Mouse (Mus musculus) ovary, postnatal 36 days (tissue): ENCODE results near the gene Defb26.

ENCODE experiments used
- DNase-seq: peaks from one replicate; pipeline ENCODE4 v3.0.0; 2022; ENCODE audit warnings: low spot score, mixed read lengths

Defb26 gene

DNA sequence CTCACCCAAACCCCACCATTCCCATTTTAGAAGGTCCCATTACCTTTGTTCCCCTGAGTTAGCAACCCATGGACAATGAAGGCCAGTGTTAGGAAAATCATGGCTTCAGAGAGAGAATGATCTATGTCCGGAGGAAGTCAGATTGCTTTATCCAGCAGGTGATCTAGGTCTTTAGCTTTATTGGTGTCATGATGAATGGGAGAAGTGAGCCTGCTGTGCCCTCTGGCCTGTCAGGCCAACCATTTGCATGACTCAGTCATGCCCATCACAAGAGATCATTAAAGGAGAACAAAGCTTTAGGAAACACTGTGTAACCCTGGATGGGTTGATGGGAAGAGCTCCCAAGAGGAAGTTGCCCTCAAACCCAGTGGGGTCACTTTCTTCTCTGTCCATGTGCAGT is at the start of gene Defb26:
Defb26 (minus strand) TSS at position 101 of the 400 bp plus-strand sequence.
- no peak for DNase-seq

DNA sequence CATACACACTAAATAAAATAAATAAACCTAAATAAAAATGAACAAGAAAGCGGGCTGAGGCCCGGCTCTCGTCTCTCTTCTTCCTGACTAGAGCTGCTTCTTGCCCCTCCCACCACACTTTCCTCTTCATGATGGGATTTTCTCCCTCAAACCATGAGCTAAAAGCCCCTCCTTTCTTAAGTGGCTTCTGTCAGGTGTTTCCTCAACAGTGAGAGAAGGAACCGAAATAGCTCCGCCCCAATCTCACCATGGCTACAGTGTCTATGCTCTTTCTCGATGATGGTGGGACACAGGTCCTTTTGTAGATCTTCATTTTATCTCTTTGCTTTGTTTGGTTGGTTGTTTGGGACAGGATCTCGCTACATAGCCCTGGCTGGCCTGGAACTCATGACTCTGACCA is 45.2 kb upstream of the Defb26 start:
- DNase-seq: no peak

DNA sequence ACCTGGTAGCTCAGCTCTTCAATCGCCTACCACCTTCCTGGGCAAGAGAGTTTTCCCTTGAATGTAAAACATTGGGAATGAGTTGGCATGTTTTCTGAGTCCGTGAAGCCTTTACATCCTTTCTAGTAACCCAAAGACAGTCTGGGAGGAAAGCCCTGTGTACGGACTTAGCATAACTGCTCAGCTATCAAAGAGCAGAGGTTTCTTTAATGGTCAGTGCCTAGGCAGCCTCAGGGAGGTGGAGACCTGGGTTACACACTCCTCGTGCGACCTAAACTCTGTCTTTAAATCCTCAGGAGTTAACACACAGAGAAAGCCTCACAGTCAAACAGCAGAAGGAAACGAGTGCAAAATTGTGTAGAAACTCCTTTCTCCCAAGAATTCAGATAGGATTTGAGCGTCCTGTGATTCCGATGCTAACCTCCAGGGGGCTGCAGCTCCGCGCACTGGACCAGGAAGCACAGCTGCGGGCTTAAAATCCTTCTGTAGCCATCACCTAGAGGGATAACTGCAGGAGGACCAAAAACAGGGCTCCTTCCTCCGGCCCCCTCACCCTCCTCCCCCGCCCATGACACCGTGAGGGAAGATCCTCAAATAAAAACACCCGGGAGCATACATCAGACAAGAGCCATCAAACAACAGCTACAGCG is 42.4 kb upstream of the Defb26 start:
- DNase-seq: peak; percentile 60

DNA sequence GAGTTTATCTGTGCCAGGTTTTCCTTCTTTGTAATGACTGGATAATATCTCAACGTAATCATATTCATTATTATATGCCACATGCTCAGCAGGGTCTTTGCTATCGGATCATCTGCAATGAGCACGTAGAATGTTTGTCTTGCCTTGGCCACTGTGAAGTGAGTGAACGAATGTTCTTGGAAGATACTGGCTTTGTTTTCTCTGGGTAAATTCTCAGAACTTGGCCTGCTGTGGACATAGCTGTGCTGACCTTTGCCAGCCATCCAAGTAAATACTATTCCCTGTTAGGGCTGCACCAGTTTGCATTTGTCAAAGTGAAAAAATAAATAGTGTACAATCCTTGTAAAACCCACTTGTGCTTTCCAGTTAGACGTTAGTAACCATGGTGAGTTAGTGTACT is 36.6 kb upstream of the Defb26 start:
- no peak for DNase-seq

DNA sequence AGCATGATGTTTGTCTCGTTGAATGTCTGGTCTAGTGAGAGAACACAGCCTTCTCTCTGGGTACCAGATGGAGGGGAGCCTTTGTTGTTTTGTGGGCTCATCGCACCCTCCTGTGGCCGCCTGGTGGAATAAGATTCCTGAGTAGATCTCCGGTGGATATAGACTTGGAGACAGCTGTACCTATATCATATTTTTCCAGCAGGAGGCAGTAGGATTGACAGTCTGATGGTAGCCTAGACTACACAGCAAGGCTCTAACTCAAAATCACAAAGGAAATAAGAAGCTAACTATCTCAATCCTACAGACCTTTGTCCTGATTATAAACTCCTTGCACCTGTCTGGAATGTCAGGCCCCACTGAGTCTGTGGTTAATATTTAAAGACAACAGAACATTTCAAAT is 33.2 kb upstream of the Defb26 start:
- peak; percentile 67 for DNase-seq

DNA sequence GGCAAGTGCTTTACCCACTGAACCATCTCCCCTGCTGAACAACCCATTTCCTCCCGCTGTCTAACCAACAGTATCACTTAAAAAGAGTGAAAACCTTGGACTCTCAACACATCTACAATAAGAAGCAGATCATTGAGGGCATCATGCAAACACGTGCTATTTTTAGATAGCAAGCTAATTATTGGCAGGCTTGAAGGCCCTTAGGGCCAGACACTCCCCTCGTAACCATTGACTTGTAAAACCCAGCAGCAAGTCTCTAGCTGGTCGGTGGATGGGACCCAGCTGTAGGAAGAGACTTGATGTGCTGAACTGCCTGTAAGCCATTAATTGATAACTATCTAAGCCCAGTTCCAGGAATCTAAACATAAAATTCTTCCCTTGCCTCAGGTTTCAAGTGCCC is 32.0 kb upstream of the Defb26 start:
- no peak for DNase-seq

DNA sequence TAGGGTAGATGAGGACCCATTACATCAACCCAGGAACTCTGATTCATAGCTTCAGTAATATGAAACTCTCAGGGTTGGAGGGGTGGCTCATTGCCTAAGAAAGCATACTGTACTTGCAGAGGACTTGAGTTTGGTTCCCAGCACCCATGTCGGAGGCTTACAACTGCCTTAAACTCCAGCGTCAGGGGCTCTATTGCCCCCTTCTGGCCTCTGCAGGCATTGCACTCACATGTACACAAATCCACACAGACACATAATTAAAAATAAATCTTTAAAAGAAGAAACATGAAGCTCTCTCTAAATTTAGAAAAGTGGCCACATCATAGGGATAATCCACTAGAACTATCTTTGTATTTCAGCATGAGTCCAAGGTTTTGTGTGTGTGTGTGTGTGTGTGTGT is 31.4 kb upstream of the Defb26 start:
- DNase-seq: no peak

DNA sequence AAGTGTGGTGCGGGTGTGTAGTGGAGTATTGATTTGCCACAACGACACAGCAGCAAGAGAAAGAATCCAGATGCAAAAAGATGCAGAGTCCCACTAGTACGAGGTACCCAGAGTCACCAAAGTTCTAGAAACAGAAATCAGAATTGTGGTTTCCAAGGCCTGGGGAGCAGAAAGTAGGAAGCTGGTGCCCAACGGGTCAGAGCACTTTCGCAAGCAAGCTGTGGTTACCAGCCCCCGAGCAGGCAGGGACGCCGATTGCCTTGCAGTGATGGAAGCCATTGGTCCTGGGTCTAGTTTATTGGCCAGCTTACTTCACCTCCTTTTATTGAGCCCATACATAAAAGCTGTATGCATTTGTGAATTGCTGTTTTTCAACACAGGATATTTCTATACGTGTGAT is 30.5 kb upstream of the Defb26 start:
- DNase-seq: no peak

DNA sequence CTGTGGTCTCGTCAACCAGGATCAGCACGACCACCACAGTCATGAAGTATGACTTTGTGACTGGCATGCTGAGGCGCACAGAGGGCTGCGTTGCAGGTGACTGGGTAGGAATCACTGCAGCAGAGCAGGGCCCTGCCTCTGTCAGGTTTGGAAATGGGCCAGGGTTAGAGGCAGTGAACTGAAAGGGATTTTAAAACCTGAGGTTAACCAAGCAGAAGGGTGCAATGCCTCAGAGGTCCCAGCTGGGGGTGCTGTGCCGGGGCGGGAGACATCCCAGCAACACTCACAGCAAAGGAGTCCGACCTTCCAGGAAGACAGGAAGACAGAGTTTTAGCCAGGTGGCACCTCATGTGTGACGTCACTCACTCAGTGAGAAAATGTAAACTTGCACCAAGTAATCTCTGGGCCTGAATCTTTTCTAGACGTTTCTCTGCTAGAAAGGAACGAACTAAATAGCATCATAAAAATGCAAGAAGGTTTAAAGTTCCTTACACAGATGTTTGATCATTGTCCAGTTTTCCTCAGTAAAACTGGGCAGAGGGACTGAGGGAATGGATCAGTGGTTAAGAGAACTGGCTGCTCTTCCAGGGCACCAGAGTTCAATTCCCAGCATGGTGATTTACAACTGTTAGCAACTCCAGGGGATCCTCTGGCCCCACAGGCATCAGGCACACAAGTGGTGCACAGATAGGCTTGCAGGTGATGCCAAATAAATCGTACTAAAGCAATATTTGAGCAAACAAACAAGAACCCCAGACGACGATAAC is 28.6 kb upstream of the Defb26 start, which contains the start of gene Defb29:
Defb29 (minus strand) TSS at position 155 of the 767 bp plus-strand sequence.
- DNase-seq: no peak

DNA sequence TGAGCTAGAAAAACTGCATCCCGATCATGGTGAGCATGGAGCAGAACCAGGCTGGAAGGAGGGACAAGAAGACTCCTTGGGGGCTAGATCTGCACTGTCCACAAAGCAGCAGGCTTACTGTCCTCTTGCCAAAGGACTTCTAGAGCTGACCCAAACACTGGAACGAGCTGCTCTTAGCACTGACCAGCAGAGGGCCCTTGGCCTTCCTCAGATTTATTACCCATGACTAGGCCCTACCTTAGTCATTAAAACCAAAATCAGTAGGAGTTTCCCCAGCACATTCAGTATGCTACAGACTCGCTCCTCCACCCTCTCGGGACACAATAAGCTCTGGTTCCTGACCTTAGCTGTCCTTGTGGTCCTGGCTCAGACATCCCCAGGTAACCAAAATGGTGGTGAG is 6.5 kb upstream of the Defb26 start, which contains the start of gene Defb28:
Defb28 (plus strand) TSS at position 275 of the 400 bp plus-strand sequence.
- DNase-seq: no peak

DNA sequence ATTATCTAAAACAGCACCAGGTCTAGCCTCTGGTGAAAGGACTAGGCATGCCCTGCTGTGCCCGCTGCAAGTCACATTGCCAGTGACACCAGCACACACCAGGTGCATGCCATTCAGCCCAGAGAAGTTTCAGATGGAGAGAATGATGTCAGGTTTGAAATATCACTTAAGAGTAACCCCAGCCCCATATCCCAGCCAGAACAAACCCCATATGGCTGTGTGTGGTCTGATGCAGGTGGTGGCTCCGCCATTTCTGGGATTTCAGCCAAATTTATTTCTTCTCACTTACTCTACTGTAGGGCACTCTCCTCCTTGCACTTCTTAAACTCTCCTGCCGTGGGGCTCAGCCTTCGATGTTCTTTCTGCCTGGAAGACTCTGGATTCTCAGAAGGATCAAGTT is 4.6 kb upstream of the Defb26 start:
- no peak for DNase-seq

DNA sequence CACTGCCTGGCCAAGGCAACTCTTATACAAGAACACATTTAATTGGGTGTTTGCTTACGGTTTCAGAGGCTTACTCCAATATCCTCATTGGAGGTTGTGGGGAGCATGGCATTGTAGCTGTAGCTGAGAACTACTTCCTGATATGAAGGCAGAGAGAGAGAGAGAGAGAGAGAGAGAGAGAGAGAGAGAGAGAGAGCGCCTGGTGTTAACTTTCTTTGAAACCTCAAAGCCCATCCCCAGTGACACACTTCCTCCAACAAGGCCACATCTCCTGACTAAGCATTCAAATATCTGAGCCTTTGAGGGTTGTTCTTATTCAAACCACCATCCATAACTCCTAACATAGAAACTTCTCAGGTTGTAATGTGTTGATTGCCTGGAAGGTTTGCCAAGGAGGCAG is 7.5 kb downstream of the Defb26 start:
- no peak for DNase-seq

DNA sequence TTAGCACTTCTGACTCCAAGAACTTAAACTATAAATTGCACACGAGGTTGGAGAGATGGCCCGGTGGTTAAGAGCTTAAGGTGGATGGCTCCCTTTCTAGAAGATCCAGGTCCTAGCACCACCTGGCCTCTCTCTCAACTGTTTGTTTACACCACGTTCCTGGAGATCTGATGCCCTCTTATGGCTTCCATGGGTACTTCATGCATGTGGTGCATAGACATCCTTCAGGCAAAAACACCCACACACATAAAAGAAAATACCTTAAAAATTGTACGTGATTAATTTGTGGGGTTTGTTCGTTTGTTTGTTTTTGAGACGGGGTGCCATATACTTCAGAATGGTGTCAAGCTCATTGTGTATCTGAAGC is 10.6 kb downstream of the Defb26 start:
- no peak for DNase-seq

DNA sequence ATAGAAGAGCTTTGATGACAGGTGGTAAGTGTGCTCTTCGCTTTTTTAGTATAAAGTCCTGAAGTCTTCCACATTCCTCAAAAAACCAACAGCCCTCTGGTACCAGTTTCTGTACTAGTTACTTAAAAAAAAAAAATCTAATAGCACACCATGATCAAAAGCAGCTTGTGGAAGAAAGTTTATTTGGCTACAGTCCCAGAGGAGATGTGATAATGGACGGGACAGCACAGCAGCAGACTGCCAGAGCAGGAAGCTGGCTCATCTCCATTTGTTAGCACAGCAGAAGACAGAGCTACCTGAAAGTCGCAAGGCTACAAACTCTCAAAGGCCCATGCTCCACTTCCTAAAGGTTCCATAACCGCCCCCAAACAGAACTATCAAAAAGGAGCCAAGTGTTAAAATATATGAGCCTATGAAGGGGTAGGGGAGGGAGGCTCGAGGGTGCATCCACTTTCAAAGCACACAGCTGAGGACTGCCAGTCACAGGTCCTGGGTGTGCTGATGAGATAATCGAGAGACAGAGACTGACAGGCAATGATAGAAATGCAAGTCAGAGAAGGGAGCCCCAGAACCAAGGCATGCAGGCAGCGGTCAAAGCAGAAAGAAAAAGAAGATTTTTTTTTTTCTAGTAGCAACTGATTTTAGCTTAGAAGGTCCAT is 11.2 kb downstream of the Defb26 start:
- no peak for DNase-seq

DNA sequence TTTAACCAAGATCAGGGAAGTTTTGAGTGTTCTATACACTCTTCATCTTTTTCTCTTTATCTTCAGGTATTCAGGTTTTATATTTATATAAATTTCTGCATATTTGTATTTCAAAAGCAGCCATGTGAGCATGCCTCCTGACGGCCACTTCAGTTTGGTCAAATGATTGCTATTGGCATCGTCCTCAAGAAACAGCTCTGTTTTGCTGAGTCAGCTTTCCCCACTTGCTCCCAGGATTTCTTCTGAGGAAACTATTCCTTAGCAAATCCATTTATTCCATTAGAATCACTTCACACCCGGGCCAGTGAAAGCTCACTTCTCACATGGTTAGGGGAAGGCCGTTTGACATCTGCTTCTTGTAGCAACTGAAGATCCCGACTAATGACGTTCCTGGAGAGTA is 13.5 kb downstream of the Defb26 start:
- DNase-seq: no peak

DNA sequence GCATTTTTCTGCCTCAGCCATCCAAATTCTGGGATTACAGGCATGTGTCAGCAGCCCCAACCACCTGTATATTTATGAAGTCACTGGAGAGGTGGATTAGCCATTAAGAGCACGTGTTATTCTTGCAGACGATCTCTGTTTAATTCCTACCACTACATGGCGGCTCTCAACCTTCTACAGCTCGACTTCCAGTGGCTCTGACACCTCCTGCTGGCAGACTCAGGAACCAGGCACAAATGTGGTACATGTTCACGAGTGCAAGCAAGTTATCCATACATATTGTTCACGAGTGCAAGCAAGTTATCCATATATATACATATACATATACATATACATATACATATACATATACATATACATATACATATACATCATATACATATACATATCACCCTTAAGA is 18.3 kb downstream of the Defb26 start:
- no peak for DNase-seq

DNA sequence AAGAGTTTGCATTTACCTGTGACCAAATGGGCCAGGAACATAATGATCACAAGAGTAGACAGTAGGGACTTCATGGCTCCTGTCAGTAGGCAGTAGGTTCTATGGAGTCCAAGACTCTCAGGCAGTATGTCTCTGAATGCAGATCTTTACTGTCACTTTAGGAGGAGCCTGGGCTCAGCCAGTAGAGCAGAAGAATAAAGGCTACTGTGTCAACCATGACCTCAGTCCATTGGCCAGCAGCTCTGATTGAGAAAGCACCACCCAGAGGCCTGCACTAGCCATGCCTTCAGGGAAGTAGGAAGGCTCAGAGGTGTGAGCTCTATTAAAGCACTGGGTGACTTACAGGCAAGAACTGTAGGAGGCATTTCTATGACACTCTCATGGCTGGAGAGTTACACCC is 21.5 kb downstream of the Defb26 start, which contains the start of gene Defb22:
Defb22 (minus strand) TSS at position 101 of the 400 bp plus-strand sequence.
- DNase-seq: no peak

DNA sequence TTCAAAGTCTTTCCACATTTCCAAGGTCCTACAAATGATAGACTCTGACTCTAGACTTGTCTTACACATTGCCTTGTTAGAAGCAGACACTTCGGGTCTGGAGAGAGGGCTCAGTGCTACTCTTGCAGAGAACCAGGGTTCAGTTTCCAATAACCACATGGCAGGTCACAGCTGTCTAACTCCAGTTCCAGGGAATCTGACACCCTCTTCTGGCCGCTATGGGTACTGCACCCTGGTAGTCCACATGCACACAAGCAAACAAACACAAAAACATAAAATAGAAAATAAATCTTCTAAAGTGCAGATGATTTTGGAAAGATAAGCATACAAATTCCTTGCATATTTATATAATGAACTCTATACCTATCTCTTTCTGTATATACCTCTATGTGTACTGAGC is 24.5 kb downstream of the Defb26 start:
- no peak for DNase-seq

DNA sequence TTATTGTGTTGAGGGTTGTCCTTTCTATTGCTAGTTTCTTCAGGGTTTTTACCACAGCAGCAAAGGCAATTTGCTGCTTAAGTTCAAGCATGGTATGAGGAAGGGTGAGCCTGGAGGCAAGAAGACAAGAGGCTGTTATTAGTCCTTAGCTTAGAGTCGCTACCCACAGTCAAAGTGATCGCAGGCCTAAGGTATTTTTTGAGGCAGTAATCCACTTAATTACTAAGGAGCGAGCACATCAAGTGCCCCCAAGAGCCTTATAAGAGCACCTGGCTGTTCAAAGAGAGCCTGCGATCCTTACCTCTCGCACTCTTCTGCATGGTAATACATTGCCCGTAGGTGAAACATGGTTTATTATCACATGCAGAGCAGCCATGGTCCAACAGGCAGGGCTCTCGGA is 29.8 kb downstream of the Defb26 start:
- no peak for DNase-seq

DNA sequence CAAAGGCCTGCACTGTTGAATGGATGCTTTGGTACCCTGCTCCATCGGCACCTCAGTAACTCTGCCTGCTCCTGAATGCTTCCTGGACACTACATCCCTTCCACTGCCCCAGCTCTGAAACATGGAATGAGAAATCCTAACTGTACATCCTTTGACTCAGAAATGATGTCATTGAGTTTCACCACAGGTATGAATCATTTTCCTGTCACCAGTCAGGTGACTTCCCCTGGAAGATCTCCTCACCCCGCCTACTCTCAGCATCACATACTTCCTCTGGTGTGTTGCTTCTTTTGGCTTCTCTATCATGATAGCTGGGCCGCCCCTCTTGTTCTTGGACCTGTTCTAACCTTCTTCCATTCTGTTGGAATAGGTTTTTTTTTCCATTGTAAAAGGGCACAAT is 30.6 kb downstream of the Defb26 start:
- no peak for DNase-seq

DNA sequence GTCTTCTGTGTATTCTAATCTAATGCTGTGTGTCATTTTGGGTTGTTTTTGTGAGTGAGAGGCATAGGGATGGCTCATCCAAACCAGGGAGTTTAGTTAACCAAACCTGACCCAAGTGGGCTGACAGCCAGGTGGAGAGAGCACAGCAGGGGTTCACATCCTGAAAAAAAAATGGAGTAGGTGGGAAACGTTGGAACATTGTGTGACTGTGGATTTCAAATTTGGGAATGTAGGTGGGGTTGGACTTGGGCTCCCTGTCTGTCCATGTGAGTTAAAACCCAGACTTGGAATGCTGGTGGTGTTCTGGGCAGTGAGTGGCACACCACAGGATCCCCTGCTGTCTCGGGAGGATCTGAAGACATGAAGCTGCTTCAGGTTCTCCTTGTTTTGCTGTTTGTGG is 34.7 kb downstream of the Defb26 start, which contains the start of gene Defb20:
Defb20 (plus strand) TSS at position 301 of the 400 bp plus-strand sequence.
- no peak for DNase-seq

DNA sequence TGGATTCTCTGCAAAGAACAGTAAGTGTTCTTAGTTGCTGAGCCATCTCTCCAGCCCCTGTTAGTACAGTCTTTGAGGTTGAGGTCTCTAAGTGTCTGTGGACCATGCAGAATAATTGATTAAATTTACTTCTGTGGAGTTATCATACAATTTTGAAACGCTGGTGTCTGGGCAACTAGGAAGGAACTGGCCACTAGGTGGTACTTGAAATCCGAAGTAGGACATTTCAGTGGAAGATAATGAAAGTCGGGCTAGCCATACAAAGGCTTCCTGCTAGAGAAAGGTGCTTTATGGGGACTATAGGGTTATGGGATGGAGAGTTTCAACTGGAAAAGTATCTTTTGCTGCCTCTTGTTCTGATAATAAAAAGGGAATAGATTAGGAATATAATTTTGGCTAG is 39.1 kb downstream of the Defb26 start:
- no peak for DNase-seq

DNA sequence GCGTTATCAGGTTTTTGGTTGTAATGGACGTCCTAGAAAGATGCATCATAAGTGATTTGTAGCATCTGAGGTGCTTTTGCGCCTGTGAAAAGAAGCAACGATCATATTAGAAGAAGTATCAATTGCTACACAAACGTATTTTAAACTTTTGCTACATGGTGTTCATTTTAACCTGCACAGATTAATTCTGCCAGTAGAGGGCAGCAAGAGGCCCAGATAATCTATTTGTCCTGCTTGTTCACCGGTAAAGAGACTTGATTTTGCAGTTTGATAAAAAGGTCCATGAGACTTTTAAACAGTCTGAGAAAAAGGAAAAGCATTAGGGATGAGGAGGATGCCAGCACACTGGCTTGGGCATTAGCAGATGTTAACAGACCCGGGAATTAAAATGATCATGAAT is 40.5 kb downstream of the Defb26 start:
- DNase-seq: no peak
